Mouse (Mus musculus): ENCODE measurements around the gene Dlst. TPM values are rescaled to one million over a fixed set of nuclear protein-coding genes. Genes with fewer than 3 reads are reported as not detected.

Dlst gene
- polyA plus RNA-seq, 1 experiment from 2014 or later, result 77.5 TPM

- peak overlapping the region; percentile 58 for H3K4me2 ChIP-seq (ENCODE audit: low read length)
- no peaks in the 10 kb centered on the region for H3K27me3 ChIP-seq (replicated peaks; ENCODE audit: control insufficient read depth, insufficient read depth, low read length)
- H3K27ac ChIP-seq (ENCODE audit: low read depth, low read length), result no peak overlapping the region
- H3K4me1 ChIP-seq (ENCODE audit: control insufficient read depth, insufficient read depth, low read length), result peaks cover 36% of the 10 kb centered on the region
- DNase-seq (ENCODE audit: low spot score) (peak; percentile 48), ATAC-seq (no peak)
- no peaks in the 10 kb centered on the region for H3K36me3 ChIP-seq (ENCODE audit: control insufficient read depth, insufficient read depth, low read length)
- H3K9ac ChIP-seq (ENCODE audit: low read length), result peak overlapping the region; percentile 54
- no peaks in the 10 kb centered on the region for H3K9me3 ChIP-seq (replicated peaks; ENCODE audit: control insufficient read depth, low read length)
- 5% methylated on average over 32 of the region's 32 CpGs for WGBS
- H3K4me3 ChIP-seq (ENCODE audit: low read depth, low read length), result peak overlapping the region; percentile 29
These were observed 66.4 kb downstream of the Dlst start for GRCm38 (mm10) chr12:85176846-85177523.

DNA sequence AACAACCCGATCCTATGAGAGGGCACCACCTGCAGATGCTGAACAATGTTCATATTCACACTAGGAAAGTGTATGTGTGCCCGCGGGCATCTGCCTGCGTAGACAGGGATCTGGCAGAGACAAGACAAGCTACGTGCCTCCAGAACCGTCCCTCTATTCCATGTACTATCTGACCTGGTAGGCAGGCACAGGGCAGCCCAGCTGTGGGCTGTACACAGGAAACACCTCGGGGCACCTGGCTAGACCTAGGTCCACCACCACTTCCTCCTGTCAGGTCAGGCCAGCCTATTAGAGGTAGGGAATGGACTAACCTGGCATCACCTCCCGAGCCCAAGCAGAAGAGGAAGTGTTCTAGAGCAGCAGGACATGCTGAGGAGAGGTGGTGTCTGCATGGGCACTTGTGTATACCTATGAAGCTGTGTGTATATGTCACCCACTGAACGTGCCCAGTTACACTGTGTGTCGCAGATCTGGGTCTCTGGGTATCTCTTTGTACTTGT is 67.2 kb downstream of the Dlst start, which contains the start of gene Pgf:
Pgf (minus strand) TSS at position 51 of the 500 bp plus-strand sequence.
- no peaks in the 10 kb centered on the region for H3K27me3 ChIP-seq (replicated peaks; ENCODE audit: control insufficient read depth, insufficient read depth, low read length)
- peaks cover 41% of the 10 kb centered on the region for H3K4me1 ChIP-seq (ENCODE audit: control insufficient read depth, insufficient read depth, low read length)
- peak within 1 kb of the TSS; percentile 29 for H3K4me3 ChIP-seq (ENCODE audit: low read depth, low read length)
- peak within 1 kb of the TSS; percentile 58 for H3K4me2 ChIP-seq (ENCODE audit: low read length)
- no peak within 1 kb of the TSS for H3K27ac ChIP-seq (ENCODE audit: low read depth, low read length)
- DNase-seq (ENCODE audit: low spot score) (no peak), ATAC-seq (no peak)
- peak within 1 kb of the TSS; percentile 54 for H3K9ac ChIP-seq (ENCODE audit: low read length)
- WGBS, result 75% methylated on average over 10 of the region's 10 CpGs
- no peaks in the 10 kb centered on the region for H3K9me3 ChIP-seq (replicated peaks; ENCODE audit: control insufficient read depth, low read length)
- H3K36me3 ChIP-seq (ENCODE audit: control insufficient read depth, insufficient read depth, low read length), result no peaks in the 10 kb centered on the region

GRCm38 (mm10) chr12:85178294-85178693 is 67.7 kb downstream of the Dlst start:
- DNase-seq (ENCODE audit: low spot score) (no peak), ATAC-seq (no peak)
- Histone ChIP-seq H3K36me3 (ENCODE audit: control insufficient read depth, insufficient read depth, low read length) (no peaks in the 10 kb centered on the region), H3K27ac (ENCODE audit: low read depth, low read length) (no peak overlapping the region), H3K9me3 (replicated peaks; ENCODE audit: control insufficient read depth, low read length) (no peaks in the 10 kb centered on the region), H3K9ac (ENCODE audit: low read length) (no peak overlapping the region), H3K4me3 (ENCODE audit: low read depth, low read length) (no peak overlapping the region), H3K27me3 (replicated peaks; ENCODE audit: control insufficient read depth, insufficient read depth, low read length) (no peaks in the 10 kb centered on the region), H3K4me2 (ENCODE audit: low read length) (no peak overlapping the region), H3K4me1 (ENCODE audit: control insufficient read depth, insufficient read depth, low read length) (peaks cover 41% of the 10 kb centered on the region)
- WGBS, result 83% methylated on average over 2 of the region's 2 CpGs

DNA sequence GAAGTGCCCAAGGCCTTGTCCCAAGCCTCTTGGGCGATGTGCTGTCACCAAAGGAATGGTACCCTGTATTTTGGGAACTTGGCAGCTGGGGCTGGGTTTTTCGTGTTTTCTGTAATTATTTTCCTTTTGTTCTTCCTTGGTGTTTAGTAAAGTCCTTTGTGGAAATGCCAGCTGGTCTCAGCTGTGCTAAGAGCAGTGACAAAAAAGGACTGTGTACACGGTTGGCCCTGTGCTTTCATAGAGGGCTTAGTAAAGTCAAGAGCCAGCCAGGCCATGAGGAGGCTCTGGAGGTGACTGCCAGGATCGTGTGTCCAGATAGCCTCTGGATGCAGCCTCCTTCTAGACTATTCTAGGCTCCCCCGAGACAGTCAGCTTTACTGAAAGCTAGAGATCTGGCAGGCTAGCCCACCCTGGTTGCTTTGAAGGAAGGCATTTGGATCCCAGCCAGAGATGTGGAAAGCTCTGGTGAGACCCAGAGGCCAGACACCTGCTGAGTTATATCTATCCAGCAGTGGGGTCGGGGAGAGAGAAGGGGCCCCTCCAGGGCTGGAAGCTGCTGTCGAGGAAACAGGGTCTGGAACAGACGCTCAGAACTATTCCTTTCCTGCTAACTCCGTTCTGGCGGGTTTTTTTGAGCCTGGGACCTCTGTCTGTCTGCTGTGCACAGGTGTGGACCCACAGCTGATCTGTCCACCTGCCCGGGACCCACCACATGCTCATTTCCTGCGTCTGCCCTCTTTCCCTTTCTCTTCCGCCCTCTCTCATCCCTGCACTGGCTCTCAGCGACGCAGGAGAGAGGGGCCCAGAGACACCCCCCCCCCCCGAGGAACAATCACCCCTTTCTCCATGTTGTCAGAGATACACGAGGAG is 71.1 kb downstream of the Dlst start:
- H3K9ac ChIP-seq (ENCODE audit: low read length), result 0 out of 2 replicates have a peak overlapping the region, but pooled peaks have one; percentile 29
- ATAC-seq (peak; percentile 27; the same call in 1 of the 2 replicates), DNase-seq (ENCODE audit: low spot score) (peak; percentile 65)
- no peak overlapping the region for H3K4me2 ChIP-seq (ENCODE audit: low read length)
- no peaks in the 10 kb centered on the region for H3K9me3 ChIP-seq (replicated peaks; ENCODE audit: control insufficient read depth, low read length)
- H3K4me3 ChIP-seq (ENCODE audit: low read depth, low read length), result no peak overlapping the region
- no peaks in the 10 kb centered on the region for H3K27me3 ChIP-seq (replicated peaks; ENCODE audit: control insufficient read depth, insufficient read depth, low read length)
- H3K4me1 ChIP-seq (ENCODE audit: control insufficient read depth, insufficient read depth, low read length), result peaks cover 23% of the 10 kb centered on the region
- H3K36me3 ChIP-seq (ENCODE audit: control insufficient read depth, insufficient read depth, low read length), result no peaks in the 10 kb centered on the region
- no peak overlapping the region; the same call in 1 of the 2 replicates for H3K27ac ChIP-seq (ENCODE audit: low read depth, low read length)
- 24% methylated on average over 17 of the region's 17 CpGs for WGBS

DNA sequence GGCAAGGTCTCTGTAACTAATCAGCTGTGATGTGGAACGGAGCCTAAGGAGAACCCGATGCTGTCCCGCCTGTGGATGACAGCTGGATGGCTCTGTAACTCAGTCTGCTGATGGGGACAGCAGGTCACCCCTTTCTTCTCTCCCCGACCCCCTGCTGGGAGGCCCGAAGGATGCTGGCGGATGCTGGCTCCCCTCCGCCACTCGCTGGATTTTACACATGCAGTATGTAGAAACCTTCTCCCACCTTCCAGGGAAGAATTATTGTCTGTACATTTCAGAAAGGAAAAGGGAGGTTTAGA is 71.7 kb downstream of the Dlst start:
- H3K27me3 ChIP-seq (replicated peaks; ENCODE audit: control insufficient read depth, insufficient read depth, low read length), result no peaks in the 10 kb centered on the region

GRCm38 (mm10) chr12:85182898-85183297 is 72.3 kb downstream of the Dlst start:
- ATAC-seq (no peak), DNase-seq (ENCODE audit: low spot score) (no peak)
- 60% methylated on average over 5 of the region's 5 CpGs for WGBS
- no peaks in the 10 kb centered on the region for H3K36me3 ChIP-seq (ENCODE audit: control insufficient read depth, insufficient read depth, low read length)
- H3K27ac ChIP-seq (ENCODE audit: low read depth, low read length), result no peak overlapping the region
- H3K9me3 ChIP-seq (replicated peaks; ENCODE audit: control insufficient read depth, low read length), result no peaks in the 10 kb centered on the region
- no peak overlapping the region for H3K9ac ChIP-seq (ENCODE audit: low read length)
- no peak overlapping the region for H3K4me3 ChIP-seq (ENCODE audit: low read depth, low read length)
- H3K27me3 ChIP-seq (replicated peaks; ENCODE audit: control insufficient read depth, insufficient read depth, low read length), result no peaks in the 10 kb centered on the region
- H3K4me2 ChIP-seq (ENCODE audit: low read length), result no peak overlapping the region
- H3K4me1 ChIP-seq (ENCODE audit: control insufficient read depth, insufficient read depth, low read length), result peaks cover 13% of the 10 kb centered on the region

More for the DNA sequence above, 71.7 kb downstream of the Dlst start:
- Histone ChIP-seq H3K4me2 (ENCODE audit: low read length) (no peak overlapping the region), H3K9me3 (replicated peaks; ENCODE audit: control insufficient read depth, low read length) (no peaks in the 10 kb centered on the region), H3K36me3 (ENCODE audit: control insufficient read depth, insufficient read depth, low read length) (no peaks in the 10 kb centered on the region), H3K4me3 (ENCODE audit: low read depth, low read length) (no peak overlapping the region), H3K4me1 (ENCODE audit: control insufficient read depth, insufficient read depth, low read length) (peaks cover 17% of the 10 kb centered on the region), H3K9ac (ENCODE audit: low read length) (no peak overlapping the region), H3K27ac (ENCODE audit: low read depth, low read length) (no peak overlapping the region)
- WGBS, result 5% methylated on average over 8 of the region's 8 CpGs
- ATAC-seq (0 out of 2 replicates have a peak, but pooled peaks have one; percentile 22), DNase-seq (ENCODE audit: low spot score) (no peak)

GRCm38 (mm10) chr12:85184118-85184517 is 73.5 kb downstream of the Dlst start:
- peaks cover 13% of the 10 kb centered on the region for H3K4me1 ChIP-seq (ENCODE audit: control insufficient read depth, insufficient read depth, low read length)
- WGBS, result 70% methylated on average over 5 of the region's 5 CpGs
- no peak overlapping the region for H3K4me2 ChIP-seq (ENCODE audit: low read length)
- H3K27ac ChIP-seq (ENCODE audit: low read depth, low read length), result no peak overlapping the region
- DNase-seq (ENCODE audit: low spot score), result no peak
- no peaks in the 10 kb centered on the region for H3K36me3 ChIP-seq (ENCODE audit: control insufficient read depth, insufficient read depth, low read length)
- no peak overlapping the region for H3K9ac ChIP-seq (ENCODE audit: low read length)
- no peaks in the 10 kb centered on the region for H3K27me3 ChIP-seq (replicated peaks; ENCODE audit: control insufficient read depth, insufficient read depth, low read length)
- ATAC-seq, result no peak
- no peak overlapping the region for H3K4me3 ChIP-seq (ENCODE audit: low read depth, low read length)
- no peaks in the 10 kb centered on the region for H3K9me3 ChIP-seq (replicated peaks; ENCODE audit: control insufficient read depth, low read length)
